Mouse (Mus musculus) c-Kit-negative CD71-positive TER-119-positive erythroid progenitor cells, embryonic 14.5 days (primary cell): ENCODE measurements around the gene Cacna1c.

Experiments used
- DNase-seq: peaks from one replicate; pipeline ENCODE4 v3.0.0-alpha.2; 2013; ENCODE audit warnings: low read depth, low spot score

Gene Cacna1c

DNA sequence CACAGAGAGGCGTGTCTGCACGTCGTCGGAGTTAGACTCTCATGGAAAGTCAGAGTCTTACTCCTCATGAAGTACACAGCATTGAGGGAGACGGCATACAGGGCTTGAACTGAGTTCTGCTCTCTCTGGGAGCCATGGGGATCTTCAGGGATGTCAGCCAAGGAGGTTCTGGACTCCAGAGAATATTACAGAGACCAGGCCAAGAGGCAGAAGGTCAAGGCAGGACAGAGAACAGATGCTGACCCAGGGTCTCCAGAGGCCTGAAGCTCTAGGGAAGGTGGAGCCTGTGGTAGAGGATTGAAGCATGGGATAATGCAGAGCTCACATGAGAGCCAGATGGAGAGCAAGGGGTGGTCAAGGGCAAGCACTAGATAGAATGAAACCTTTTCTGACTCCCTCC, 507.4 kb downstream of the Cacna1c start:
- DNase-seq = no peak

DNA sequence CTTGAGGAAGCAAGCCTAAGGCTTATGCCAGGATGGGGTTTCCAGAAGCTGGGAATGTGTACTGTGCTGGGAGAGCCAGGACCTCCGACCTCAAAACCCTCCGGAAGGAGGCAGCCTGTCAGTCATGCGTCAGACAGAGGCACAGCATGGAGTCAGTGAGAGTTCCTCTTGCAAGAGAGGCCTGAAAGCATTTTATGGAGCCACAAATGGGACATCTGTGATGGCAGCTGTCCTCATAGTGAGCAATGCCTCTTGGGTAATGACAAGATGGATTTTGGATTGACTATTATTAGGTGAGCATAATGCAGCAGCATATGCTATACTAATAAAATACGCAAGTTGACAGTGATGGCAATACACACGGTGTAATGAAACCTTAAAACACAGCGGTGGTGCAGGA, 515.4 kb downstream of the Cacna1c start:
- no peak for DNase-seq

DNA sequence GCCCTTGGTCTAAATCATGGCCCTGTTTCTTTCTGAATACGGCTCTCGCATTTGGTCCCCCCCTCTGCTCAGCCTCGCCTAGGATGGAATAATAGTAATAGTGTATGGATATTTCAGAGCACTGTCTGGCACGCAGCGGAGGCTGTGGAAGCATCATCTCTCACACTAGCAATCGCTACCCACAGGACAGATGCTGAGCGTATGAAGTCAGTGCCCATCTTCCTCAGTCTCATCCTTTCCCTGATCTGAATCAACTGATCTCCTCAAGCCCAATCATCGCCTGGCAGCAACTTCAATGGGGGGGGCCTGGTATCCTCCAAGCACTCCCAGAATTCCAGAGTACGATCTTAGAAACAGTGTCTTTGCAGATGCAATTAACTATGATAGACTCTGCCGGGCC, 518.2 kb downstream of the Cacna1c start:
- no peak for DNase-seq

DNA sequence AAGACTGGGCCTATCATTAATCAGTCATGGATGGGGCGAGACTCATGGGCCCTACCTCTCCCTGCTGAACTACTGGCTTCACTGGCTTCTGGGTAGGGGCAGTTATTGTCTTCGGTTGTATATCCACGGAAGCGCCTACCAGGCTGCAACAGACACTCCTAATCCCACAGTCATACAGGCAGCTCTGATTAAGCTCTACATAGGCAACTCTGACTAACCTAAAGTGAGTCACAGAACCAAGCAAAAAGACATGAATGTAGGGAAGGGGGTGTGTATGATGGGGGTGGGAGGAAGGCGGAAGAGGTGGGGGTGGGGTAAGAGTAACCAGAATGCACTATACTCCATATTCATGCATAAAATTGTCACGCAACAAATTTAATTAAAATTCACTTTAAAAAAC, 518.9 kb downstream of the Cacna1c start:
- no peak for DNase-seq

DNA sequence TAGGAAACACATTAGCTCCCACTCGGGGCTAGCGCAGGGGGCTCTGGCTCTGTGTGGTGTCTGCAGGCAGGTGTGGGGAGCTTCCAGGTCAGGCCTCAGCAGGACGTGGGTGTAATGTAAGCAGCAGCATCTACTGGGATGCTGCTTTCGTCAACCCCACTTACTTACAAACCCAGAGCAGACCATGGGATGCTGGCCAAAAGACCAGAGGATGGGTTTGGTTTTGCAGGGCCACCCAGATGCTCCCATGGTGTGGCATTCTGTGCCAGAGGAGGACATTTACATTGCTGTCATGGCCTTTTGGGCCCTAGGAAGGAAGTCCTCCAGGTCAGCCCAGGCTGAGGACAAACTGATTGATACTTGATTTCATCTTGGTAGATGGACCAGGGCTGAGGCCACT, 521.4 kb downstream of the Cacna1c start:
- no peak for DNase-seq

DNA sequence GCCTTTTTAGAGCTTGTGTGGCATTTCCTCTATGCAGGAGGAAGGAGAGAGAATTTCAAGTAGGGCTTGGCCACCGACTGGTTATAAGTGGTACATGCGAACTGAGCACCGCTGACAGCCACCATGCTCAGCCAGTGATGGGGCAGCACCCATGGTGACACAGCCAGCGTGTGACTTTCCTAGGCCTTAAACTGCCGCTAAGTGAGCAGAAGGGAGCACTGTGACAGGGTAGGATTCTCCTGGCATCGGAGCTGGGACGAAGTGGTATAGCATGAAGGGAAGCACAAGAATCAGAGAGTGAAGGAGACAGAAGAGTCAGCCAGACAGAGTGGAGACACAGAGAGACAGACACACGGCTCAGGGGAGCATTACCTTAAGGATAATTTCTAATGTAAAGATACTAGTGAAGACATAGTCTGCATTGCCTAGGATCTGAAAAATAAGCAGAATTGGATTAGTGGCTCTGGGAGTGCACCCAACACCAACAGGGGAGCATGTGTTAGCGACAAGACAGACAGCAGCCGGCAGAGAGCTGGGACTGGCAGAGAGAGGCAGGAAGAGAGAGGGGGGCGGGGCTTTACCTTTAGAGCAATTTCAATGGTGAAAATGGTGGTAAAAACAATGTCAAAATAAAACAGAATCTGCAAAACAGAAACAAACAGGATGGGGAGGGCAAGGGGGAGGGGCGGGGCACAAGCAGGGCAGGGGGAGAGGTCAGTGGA, 522.1 kb downstream of the Cacna1c start:
- DNase-seq = no peak

DNA sequence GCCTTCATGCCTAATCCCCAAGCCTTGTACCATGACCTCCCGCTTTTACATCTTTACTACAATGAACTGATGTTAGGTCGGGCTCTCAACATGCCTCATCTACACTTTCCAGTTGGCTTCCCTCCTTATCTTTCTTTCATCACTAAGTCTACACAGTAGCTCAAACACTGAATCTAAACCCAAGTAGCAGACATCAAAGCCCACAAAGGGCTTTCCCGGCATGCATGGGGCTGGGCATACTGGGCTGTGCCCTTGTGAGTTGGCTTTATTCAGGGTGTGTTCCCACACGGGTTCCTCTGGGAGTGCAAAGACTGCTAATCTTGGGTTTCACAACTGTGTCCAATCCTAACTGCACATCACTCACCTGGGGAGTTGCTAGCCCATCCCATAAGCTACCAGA, 542.9 kb downstream of the Cacna1c start:
- DNase-seq = no peak

DNA sequence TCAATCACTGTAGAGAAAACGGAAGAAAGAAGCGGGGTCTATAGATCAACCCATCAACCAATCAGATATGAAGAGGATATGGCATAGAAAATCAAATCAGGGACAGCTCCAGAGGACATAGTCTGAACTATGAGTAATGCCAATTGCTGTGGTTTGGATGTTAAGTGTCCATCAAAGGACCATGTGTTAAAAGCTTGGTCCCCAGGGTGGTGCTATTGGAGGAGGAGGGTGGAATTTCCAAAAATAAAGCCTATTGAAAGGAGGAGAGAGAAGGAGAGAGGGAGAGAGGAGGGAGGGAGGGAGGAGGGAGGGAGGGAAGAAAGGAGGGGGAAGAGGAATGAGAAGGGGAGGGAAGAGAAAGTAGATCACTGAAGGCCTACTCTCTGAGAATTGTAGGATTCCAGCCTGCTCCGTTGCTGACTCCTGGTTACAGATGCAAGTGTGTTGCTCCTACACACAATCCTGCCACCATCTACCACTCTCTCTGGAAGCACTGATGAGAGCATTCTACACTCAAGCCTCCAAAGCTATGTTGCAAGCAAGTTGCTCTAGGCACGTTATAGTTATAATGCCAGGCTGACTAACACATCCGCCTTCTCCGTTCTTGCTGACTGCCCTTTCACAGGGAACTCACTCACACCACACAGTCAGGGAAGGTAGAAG, 547.0 kb downstream of the Cacna1c start:
- no peak for DNase-seq

DNA sequence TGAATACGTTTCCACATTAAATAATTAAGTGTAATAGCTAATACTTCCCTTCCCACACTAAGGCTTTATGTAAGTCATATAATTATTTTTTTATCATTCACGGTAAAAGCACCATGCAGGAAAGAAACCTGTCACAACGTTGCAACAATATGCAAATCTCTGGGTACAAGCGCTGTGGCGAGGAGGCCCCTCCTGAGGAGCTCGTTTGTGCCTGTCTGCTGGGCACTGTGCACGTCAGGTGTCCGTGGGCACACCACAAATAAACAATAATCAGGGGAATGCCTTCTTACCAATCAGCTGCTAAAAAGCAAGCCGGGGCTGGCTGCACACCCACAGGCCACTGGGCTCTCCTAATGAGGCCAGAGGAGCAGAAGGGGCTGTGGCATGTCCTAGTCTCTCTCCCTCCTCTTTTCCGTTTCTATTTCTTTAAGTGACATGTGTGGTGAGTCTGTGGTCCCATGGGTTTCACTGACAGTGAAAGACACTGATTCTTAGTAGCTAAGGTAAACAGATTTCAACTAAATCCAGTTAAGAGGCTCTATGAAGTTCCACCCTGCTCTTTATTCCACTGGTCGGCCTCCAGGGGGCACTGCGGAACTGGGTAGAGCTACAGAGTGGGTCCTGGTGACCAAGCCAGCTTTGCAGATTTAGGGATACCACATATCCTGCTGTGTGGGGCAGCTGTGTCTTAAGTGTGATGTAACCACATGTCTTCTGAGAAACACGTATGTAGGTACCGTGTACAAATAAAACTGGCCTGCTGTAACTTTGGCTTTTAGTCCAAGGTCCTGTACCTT, 549.8 kb downstream of the Cacna1c start:
- DNase-seq = peak; percentile 21

DNA sequence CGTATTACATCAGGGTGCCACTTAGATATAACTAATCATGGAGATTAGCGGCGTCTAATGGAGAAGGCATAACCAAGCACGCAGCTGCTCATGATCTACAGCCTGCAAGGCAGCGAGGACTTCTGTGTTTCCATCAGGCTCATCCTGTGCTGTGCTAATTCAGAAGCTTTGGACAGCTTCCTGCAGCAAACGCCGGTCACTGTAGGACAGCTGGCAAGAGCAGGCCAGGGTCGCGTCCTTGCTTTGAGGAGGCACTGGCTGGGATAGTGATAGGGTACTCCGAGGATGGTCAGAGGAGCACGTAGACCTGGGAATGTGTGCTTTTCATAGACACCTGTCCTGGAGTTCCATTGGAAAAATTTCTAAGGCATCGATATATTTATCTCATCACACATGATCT, 551.4 kb downstream of the Cacna1c start:
- DNase-seq = no peak

DNA sequence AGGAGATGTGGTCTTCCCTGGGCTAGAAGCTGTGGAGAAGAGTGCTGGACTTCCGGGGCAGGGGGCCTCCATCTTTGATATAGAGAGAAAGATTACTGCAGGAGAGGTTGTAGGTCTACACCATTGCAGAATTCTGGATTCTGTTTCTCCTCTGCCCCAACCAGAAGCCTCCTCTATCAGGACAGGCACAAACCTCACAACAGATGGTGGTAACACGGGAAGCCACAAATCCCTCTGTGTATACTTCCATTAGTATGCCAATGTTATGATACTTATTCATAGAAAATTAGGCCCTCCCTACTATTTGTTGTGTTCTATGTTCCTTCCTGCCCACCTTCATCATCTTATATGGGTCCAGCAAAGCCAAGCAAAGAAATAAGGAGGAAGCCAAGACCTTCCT, 552.7 kb downstream of the Cacna1c start:
- DNase-seq = no peak

DNA sequence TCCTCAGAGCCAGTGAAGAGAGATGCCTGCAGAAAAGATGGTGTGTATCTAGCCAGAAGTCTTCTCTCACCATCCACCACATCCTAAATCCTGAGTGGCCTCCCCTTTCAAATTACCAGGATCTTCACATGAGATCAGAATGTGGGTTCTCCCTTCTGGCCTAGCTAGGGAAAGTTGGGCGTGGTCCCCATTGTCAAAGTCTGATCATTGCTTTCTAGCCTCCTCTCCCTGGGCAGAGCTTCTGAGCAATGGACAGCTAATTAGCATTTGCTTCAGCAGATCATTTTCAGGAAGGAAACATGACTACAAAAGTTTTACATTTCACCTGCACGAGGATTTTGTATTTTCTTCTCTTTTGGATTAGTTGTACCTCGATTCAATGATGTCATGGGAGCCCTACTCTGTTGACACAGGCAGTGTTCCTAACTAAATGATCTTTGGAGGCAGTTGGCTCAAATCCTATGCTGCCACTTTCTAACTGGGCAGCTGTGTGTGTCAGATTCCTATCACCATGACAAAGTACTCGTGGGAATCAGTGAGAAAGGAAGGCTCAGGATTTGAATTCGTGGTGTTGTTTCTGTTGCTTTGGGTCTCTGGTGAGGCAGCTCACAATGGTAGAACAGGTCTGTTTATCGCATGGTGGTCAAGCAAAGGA, 554.4 kb downstream of the Cacna1c start:
- DNase-seq = no peak

DNA sequence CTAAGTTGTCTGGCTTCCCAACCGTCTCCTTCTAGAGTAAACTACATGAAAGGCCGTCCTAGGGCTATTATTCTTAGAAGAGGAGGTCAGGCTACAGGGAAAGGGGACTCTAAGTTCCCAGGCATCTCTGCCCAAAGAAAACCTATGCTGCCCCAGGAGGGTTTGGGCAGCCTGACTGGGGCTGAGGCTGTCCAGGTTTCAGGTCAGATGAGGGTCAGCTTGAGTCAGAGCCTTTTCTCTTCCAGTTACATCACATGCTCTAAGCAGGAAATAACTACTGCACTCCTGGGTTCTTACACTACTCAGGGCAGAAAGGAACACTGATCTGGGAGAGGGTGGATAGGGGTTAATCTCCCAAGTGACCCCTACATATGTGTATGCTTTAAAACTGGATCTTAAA, 556.4 kb downstream of the Cacna1c start:
- no peak for DNase-seq

DNA sequence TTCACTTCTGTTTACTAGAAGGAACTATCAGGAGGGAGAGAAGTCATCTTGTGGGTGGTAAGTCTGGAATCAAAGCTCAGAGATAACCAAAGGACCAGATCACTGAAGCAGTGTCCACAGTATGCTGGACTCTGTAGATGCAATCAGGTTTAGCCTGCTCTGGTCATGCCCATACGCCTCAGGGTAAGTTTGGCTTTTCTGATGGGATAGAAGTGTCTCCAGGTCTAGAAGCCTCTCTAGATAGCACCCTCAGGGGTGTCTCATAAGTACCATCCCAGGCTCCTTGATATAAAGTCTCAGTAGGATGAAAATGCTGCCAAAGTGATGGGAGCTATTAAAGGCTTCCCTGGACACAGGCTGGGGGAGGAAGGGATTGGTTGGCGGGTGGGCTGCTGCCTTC, 557.3 kb downstream of the Cacna1c start:
- DNase-seq = no peak

DNA sequence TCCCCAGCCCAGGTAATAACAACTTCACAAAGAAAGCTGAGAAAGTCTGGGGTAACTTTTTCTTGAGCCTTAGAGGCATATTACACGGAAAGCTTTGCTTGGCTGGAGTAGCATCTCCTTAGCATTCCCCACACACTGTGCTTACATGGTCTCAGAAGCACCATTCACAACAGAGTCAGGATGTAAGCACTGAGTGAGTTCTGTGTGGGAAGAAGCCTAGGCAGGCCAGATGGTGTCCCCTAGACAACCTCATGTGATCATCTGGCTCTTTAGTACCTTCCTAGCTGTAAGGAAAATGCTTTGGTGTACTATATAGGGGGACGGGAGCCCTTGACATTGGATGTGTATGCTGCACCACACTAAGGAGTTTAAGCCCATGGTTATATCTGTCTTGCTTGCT, 563.7 kb downstream of the Cacna1c start:
- no peak for DNase-seq

DNA sequence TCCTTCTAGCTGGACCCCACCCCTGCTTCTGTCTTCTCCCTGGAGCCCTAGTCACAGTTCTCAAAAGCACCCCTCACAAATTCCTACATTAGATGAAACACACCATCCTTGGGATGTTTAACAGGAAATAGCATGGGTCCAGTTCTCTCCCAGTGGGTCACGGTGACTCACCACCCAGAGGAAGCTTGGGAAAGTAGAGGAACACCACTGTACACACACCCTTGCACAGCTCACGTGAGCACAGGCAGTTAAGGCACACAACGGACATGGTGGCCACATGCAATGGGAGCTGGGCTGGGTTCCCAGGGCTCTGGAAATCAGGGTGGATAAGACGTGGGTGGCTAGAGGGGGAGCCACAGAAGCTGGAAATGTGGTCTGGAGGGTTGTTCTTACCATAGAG, 566.2 kb downstream of the Cacna1c start:
- DNase-seq = no peak

DNA sequence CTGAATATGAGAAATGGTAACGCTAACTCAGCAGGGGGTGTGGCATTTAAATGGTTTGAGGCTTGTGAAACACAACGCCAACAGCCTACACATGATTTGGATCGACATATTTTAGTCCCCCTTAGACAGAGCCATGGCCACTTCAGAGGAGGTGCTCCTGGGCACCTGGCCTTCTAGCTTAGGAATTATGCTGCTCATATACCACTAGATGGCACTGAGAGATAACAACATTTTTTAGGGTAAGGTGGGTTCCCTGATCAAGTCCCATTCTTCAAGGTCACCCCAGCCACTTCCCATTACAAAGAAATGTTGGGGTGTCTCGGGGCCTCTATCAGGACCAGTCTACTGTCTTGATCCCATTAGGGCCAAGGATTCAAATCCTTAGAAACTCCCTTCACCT, 570.0 kb downstream of the Cacna1c start:
- no peak for DNase-seq

DNA sequence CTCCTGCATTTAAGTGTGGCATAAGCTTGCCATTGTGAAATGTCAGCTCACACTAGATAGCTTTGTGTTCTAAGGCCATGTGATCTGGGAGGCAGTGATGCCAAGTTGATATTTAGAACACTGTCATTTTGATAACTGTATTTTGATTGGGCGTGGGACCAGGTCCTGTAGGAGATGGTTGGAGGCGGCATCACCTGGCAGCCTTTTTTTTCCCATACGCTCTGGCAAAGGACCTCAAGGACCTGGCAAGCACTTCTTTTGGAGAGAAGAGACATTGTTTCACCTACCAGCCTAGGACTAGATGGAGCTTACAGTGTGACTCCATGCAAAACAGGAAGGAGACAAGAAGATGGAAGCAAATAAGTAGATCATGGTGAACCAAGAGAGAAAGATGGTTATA, 572.6 kb downstream of the Cacna1c start:
- DNase-seq = no peak

DNA sequence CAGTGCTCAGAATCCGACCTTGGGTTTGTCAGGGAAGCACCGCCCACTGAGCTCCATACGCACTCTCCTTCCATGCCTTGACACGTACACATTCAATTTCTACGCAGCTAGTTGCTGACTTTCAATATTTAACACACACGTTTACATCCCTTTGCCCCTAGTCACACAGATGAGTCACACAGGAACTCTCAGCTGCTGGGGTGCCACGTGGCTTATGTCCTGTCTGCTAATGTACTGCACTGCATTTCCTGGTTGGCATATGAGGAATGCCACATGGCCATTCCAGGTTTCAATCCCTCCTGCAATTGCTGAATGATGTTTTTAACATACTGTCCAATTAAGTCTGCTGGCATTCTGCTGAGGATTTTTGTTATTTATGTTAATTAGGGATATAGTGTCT, 574.4 kb downstream of the Cacna1c start:
- DNase-seq = no peak

DNA sequence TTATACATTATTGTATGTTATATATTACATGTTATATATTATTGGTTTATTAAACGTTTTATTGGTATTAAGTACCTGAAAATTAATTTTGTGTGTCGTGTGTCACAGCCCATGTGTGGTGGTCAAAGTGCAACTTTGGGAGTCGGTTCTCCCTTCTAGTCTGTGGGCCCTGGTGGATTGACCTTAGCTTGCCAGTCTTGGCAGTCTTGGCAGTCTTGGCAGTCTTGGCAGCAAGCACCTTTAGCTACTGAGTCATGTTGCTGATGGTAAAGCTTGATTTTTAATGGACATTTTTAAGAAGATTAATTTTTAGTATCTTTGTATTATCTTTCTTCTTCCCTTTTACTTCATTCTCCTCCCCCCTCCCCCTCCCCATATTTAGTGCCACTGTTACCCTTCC, 574.8 kb downstream of the Cacna1c start:
- DNase-seq = no peak

DNA sequence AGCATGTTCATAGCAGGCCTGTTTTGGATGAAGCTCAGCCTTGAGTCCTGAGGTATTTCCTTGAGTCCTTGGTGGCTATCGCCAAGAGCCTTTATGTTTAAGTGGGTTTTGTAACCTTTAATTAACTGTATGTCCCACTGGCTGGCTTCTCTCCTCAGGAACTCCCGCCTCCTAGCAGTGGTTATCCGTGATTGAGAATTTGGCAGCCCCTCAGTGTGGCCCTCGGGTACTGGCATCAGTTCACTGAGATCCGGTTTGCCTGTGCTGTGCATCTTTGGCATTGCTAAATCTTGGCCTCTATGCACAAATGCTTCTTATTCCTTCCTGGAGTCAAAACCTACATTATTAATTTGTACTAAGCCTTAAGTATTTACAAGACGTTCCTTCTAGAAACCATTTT, 587.3 kb downstream of the Cacna1c start:
- no peak for DNase-seq

DNA sequence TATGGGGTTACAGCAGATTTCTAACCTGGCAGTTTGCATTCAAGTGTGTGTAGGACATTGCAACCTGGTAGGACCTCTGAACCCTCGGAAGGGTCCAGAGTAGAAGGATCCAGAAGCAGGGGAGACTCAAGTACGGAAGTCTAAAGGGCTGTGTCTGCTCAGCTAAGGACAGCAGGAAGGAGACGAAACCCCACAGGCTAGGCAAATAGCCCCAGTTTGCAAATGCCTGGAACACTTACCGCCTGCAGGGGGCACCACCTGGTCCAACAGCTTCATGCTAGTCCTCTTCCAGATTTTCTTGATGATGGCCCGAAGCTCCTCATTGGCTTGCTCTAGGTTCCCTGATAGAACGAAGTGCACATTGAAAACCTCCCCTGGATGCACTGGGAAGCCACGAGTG, 590.2 kb downstream of the Cacna1c start:
- no peak for DNase-seq
